Mouse (Mus musculus) ZHBTc4 (cell line): ENCODE data around the gene Srcin1.
A peak's percentile ranks its signal among the peaks of the same experiment; 100 is the strongest.

Experiments used
- DNase-seq: peaks from one replicate; pipeline ENCODE4 v3.0.0-alpha.2; 2011; ENCODE audit warnings: low read depth, low spot score

Srcin1 gene

GRCm38 (mm10) chr11:97534442-97535307 is 41.3 kb downstream of the Srcin1 start:
- DNase-seq, result peak; percentile 62

- DNase-seq, result no peak
These were observed 42.3 kb downstream of the Srcin1 start for GRCm38 (mm10) chr11:97533653-97534052.

GRCm38 (mm10) chr11:97532950-97533582 is 42.9 kb downstream of the Srcin1 start:
- peak; percentile 74 for DNase-seq

- no peak for DNase-seq
These were observed 43.6 kb downstream of the Srcin1 start for GRCm38 (mm10) chr11:97532354-97532753.

- DNase-seq, result peak; percentile 97
These were observed 44.4 kb downstream of the Srcin1 start for GRCm38 (mm10) chr11:97531381-97532260.

GRCm38 (mm10) chr11:97530961-97531360 is 45.0 kb downstream of the Srcin1 start:
- DNase-seq, result no peak

- no peak for DNase-seq
These were observed 45.9 kb downstream of the Srcin1 start for GRCm38 (mm10) chr11:97530069-97530468.

GRCm38 (mm10) chr11:97528282-97528808 is 47.6 kb downstream of the Srcin1 start:
- DNase-seq, result peak; percentile 58

GRCm38 (mm10) chr11:97525313-97525712 is 50.7 kb downstream of the Srcin1 start:
- DNase-seq, result no peak

- no peak for DNase-seq
These were observed 51.7 kb downstream of the Srcin1 start for GRCm38 (mm10) chr11:97524306-97524705.

GRCm38 (mm10) chr11:97523827-97524261 is 52.1 kb downstream of the Srcin1 start:
- peak; percentile 67 for DNase-seq

- no peak for DNase-seq
These were observed 52.9 kb downstream of the Srcin1 start for GRCm38 (mm10) chr11:97523107-97523506.

GRCm38 (mm10) chr11:97521741-97522474 is 54.1 kb downstream of the Srcin1 start:
- DNase-seq, result peak; percentile 27

- DNase-seq, result no peak
These were observed 55.4 kb downstream of the Srcin1 start for GRCm38 (mm10) chr11:97520541-97520940.

- peak; percentile 71 for DNase-seq
These were observed 62.9 kb downstream of the Srcin1 start for GRCm38 (mm10) chr11:97513066-97513465.

GRCm38 (mm10) chr11:97512511-97512910 is 63.5 kb downstream of the Srcin1 start:
- no peak for DNase-seq

- DNase-seq, result peak; percentile 95
These were observed 64.2 kb downstream of the Srcin1 start for GRCm38 (mm10) chr11:97511661-97512369.

GRCm38 (mm10) chr11:97510966-97511660 is 64.9 kb downstream of the Srcin1 start:
- peak; percentile 92 for DNase-seq

GRCm38 (mm10) chr11:97509715-97510485 is 66.1 kb downstream of the Srcin1 start:
- DNase-seq, result peak; percentile 24
